Mouse (Mus musculus) CH12.LX (cell line): Measurements from ENCODE around the gene Kxd1.

Experiments
- POLR2A ChIP-seq: IDR thresholded peaks from 2 replicates; pipeline ENCODE4 v1.6.1; 2011; ENCODE audit warnings: low read depth, mild to moderate bottlenecking, improper control_type of control experiment, low read length
- ZKSCAN1 ChIP-seq: IDR thresholded peaks from 2 replicates; pipeline ENCODE4 v1.6.1; 2012; ENCODE audit warnings: low read depth, inconsistent platforms, low read length, improper control_type of control experiment, borderline replicate concordance

- no peak for TF ChIP-seq ZKSCAN1
- TF ChIP-seq POLR2A: no peak
Observed at GRCm38 (mm10) chr8:70546412-70546811, 18.7 kb upstream of the Kxd1 start.
